Mouse (Mus musculus) neural tube, embryonic 11.5 days (tissue): ENCODE data around the gene Dok4. TPM values are rescaled to one million over a fixed set of nuclear protein-coding genes. Genes with fewer than 3 reads are reported as not detected.
A peak's percentile ranks its signal among the peaks of the same experiment; 100 is the strongest.
"Not testable (repeated sequence)": the region's sequence is repeated elsewhere in the genome, so short reads cannot be mapped to it uniquely, and the experiment has no call there.

Experiments used
- ATAC-seq: fragments of 200-750 bp; cut with Nextera tagmentation; 2 replicates; pipeline ENCODE4 v1.8.0; 2017; ENCODE audit warnings: moderate number of reproducible peaks, mild to moderate bottlenecking, moderate TSS enrichment, moderate library complexity; ENCODE audit not compliant: insufficient read depth, low FRiP score, low TSS enrichment
- DNase-seq: peaks from one replicate; pipeline ENCODE4 v3.0.0-alpha.2; 2015; ENCODE audit warnings: low spot score
- H3K27ac ChIP-seq: fragments of 300-500 bp; sonication (generic); 2 replicates; pipeline ENCODE4 v1.5.1; 2014; ENCODE audit warnings: low read depth, mild to moderate bottlenecking, low read length
- H3K27me3 ChIP-seq: fragments of 300-500 bp; sonication (generic); 2 replicates; pipeline ENCODE4 v1.6.1; 2014; ENCODE audit warnings: mild to moderate bottlenecking, low read length, mixed read lengths; ENCODE audit not compliant: control insufficient read depth, insufficient read depth
- H3K36me3 ChIP-seq: fragments of 300-500 bp; sonication (generic); 2 replicates; pipeline ENCODE4 v1.6.1; 2014; ENCODE audit warnings: mild to moderate bottlenecking, low read length, moderate library complexity, mixed read lengths; ENCODE audit not compliant: control insufficient read depth, insufficient read depth
- H3K4me1 ChIP-seq: fragments of 300-500 bp; sonication (generic); 2 replicates; pipeline ENCODE4 v1.6.1; 2014; ENCODE audit warnings: low read length, mixed read lengths; ENCODE audit not compliant: control insufficient read depth, insufficient read depth
- H3K4me2 ChIP-seq: fragments of 300-500 bp; sonication (generic); 2 replicates; pipeline ENCODE4 v1.6.1; 2014; ENCODE audit warnings: low read depth, mild to moderate bottlenecking, moderate library complexity
- H3K4me3 ChIP-seq: fragments of 300-500 bp; sonication (generic); 2 replicates; pipeline ENCODE4 v1.5.1; 2014; ENCODE audit warnings: low read depth, low read length
- H3K9ac ChIP-seq: fragments of 300-500 bp; sonication (generic); 2 replicates; pipeline ENCODE4 v1.6.1; 2014; ENCODE audit warnings: mild to moderate bottlenecking, low read length
- H3K9me3 ChIP-seq: fragments of 300-500 bp; sonication (generic); 2 replicates; pipeline ENCODE4 v1.6.1; 2016; ENCODE audit warnings: low read length; ENCODE audit not compliant: control insufficient read depth
- WGBS: fragments of 180-500 bp; shearing (Covaris S2); extraction: QIAGEN DNeasy Blood & Tissue Kit; methylation state at CpG from one replicate; pipeline ENCODE4 v1.1.7; 2014; 5-methylcytosine and 5-hydroxymethylcytosine counted together
- polyA plus RNA-seq: library from polyadenylated mRNA; unstranded; fragments of >200 nt; fragmentation: Nextera tagmentation; extraction: Ambion mirVana; gene quantifications from 2 replicates; pipeline ENCODE4 v1.2.1, GENCODE M21; 2014

The Dok4 gene
- polyA plus RNA-seq, 1 experiment from 2014 or later, result 18.5 TPM

GRCm38 (mm10) chr8:94865292-94865691 is 10.8 kb downstream of the Dok4 start:
- no peak overlapping the region for H3K4me3 ChIP-seq
- ATAC-seq (no peak), DNase-seq (no peak)
- 83% methylated on average over 10 of the region's 10 CpGs for WGBS
- no peaks in the 10 kb centered on the region for H3K9me3 ChIP-seq
- no peaks in the 10 kb centered on the region; the same call in 1 of the 2 replicates for H3K4me1 ChIP-seq
- no peaks in the 10 kb centered on the region for H3K27me3 ChIP-seq
- peaks cover 13% of the 10 kb centered on the region for H3K36me3 ChIP-seq
- no peak overlapping the region for H3K27ac ChIP-seq
- no peak overlapping the region for H3K9ac ChIP-seq
- H3K4me2 ChIP-seq, result no peak overlapping the region

GRCm38 (mm10) chr8:94863897-94864673 is 12.0 kb downstream of the Dok4 start:
- no peak overlapping the region for H3K9ac ChIP-seq

GRCm38 (mm10) chr8:94862487-94863220 is 13.5 kb downstream of the Dok4 start:
- Histone ChIP-seq H3K4me3 (no peak overlapping the region), H3K27me3 (no peaks in the 10 kb centered on the region), H3K36me3 (peaks cover 13% of the 10 kb centered on the region), H3K27ac (no peak overlapping the region), H3K9ac (no peak overlapping the region), H3K4me2 (no peak overlapping the region), H3K4me1 (peaks cover 4% of the 10 kb centered on the region; the same call in 1 of the 2 replicates), H3K9me3 (no peaks in the 10 kb centered on the region)
- DNase-seq (no peak), ATAC-seq (no peak)
- WGBS, result 93% methylated on average over 12 of the region's 12 CpGs

More at GRCm38 (mm10) chr8:94863897-94864673, 12.0 kb downstream of the Dok4 start:
- Histone ChIP-seq H3K27me3 (no peaks in the 10 kb centered on the region), H3K4me2 (no peak overlapping the region), H3K9me3 (no peaks in the 10 kb centered on the region), H3K36me3 (peaks cover 13% of the 10 kb centered on the region), H3K27ac (no peak overlapping the region), H3K4me1 (no peaks in the 10 kb centered on the region), H3K4me3 (no peak overlapping the region)
- 77% methylated on average over 10 of the region's 10 CpGs for WGBS
- DNase-seq (no peak), ATAC-seq (no peak)

DNA sequence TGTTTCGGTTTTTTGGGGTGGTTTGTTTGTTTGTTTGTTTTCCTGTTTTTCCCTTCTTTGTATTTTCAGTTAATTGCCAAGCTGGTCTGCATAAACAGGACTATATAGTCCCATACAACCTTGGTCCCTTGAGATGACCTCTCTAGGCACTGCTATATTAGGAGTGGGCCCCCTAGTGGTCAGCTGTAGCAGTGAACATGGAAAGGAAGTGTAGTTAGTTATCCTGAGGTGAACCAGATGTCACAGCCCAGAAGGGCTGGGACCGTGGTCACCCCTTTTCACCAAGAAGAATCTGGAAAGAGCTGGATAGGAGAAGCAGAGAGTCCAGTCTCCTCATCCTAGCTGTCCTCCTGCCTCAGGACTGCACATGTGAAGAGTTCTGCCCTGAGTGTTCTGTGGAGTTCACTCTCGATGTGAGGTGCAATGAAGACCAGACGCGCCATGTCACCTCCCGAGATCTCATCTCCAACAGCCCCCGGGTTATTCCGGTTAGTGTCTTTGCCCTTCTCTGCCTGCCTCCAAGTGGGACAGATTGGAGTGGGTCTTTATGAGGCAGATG is 14.7 kb downstream of the Dok4 start:
- H3K4me1 ChIP-seq, result peaks cover 4% of the 10 kb centered on the region; the same call in 1 of the 2 replicates
- 82% methylated on average over 8 of the region's 8 CpGs for WGBS
- no peaks in the 10 kb centered on the region for H3K27me3 ChIP-seq
- H3K27ac ChIP-seq, result no peak overlapping the region
- peaks cover 13% of the 10 kb centered on the region for H3K36me3 ChIP-seq
- no peak overlapping the region for H3K4me2 ChIP-seq
- ATAC-seq, result no peak
- H3K9me3 ChIP-seq, result no peaks in the 10 kb centered on the region
- H3K9ac ChIP-seq, result no peak overlapping the region
- peak; percentile 53 for DNase-seq
- H3K4me3 ChIP-seq, result no peak overlapping the region

DNA sequence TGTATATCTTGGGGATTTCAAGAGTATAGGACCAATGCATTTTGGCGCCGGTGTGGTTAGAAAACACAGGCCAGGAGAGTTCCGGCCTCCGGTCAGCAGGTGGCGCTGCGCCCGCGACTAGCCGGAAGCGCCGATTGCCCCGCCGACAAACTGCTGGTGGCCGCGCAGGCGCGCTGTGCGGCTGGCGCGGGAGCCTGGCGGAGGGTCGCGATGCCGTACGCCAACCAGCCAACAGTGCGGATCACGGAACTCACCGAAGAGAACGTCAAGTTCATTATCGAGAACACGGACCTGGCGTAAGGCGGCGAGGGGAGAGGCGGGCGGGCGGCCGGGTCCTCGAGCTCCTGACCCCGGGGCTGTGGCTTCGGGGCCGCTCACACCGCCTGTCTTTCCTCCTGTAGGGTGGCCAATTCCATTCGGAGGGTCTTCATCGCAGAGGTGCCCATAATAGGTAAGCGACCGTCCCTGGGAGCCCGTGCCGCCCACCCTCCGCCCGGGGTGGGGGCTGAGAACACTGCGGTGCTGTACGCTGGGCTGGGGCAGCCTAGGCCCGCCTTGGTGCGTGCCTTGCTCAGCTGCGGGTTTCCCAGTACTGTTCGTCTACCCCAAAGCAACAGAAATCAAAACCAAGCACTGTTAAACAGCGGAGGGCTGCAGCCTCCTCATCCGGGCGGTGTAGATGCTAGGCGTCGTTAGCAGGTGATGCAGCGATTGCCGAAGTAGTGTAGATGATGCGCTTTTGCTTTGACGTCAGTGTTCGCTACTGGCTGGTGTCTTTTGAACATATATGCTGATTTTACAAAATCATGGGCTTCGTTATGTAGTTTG is 18.6 kb downstream of the Dok4 start, which contains the start of gene Polr2c:
Gene Polr2c (plus strand): TSS at position 105 of the 828 bp plus-strand sequence.
- 1% methylated on average over 68 of the region's 68 CpGs for WGBS
- Histone ChIP-seq H3K4me2 (peak within 1 kb of the TSS; percentile 82), H3K9me3 (no peaks in the 10 kb centered on the region), H3K9ac (peak within 1 kb of the TSS; percentile 93), H3K4me1 (peaks cover 4% of the 10 kb centered on the region; the same call in 1 of the 2 replicates), H3K4me3 (peak within 1 kb of the TSS; percentile 86), H3K27me3 (no peaks in the 10 kb centered on the region), H3K36me3 (peaks cover 4% of the 10 kb centered on the region), H3K27ac (no peak within 1 kb of the TSS)
- ATAC-seq, result peak; percentile 76
- peak; percentile 94 for DNase-seq

GRCm38 (mm10) chr8:94857011-94857345 is 19.2 kb downstream of the Dok4 start:
- 34% methylated on average over 5 of the region's 5 CpGs for WGBS
- H3K4me2 ChIP-seq, result no peak overlapping the region
- H3K27me3 ChIP-seq, result no peaks in the 10 kb centered on the region
- peak overlapping the region; percentile 93 for H3K9ac ChIP-seq
- ATAC-seq (no peak), DNase-seq (no peak)
- H3K36me3 ChIP-seq, result peaks cover 4% of the 10 kb centered on the region
- H3K4me1 ChIP-seq, result peaks cover 4% of the 10 kb centered on the region; the same call in 1 of the 2 replicates
- no peak overlapping the region for H3K27ac ChIP-seq
- H3K9me3 ChIP-seq, result no peaks in the 10 kb centered on the region
- no peak overlapping the region for H3K4me3 ChIP-seq

- not testable (repeated sequence) for H3K36me3 ChIP-seq, H3K9ac ChIP-seq, H3K4me3 ChIP-seq, DNase-seq, ATAC-seq, H3K4me1 ChIP-seq, H3K27ac ChIP-seq, H3K4me2 ChIP-seq, H3K27me3 ChIP-seq, H3K9me3 ChIP-seq
- 92% methylated on average over 11 of the region's 11 CpGs for WGBS
These were observed 21.4 kb downstream of the Dok4 start for GRCm38 (mm10) chr8:94854761-94855160.

DNA sequence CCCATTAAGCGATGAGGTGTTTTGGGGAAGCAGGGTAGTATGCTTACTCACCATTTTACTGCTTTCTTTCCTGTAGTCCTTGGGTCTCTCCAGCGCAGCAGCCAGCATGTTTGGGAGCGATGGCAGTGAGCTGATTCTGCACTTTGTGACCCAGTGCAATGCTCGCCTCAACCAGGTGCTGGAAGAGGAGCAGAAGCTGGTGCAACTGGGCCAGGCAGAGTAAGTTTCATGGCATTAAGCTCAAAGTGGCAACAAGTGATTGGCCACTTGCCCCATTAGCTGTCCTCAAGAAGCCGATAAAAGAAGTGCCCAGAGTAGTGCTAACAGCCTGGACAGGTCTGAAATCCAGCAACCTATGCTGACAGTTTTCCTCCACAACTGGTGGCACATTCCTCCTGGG is 26.1 kb downstream of the Dok4 start:
- no peaks in the 10 kb centered on the region for H3K9me3 ChIP-seq
- H3K27me3 ChIP-seq, result no peaks in the 10 kb centered on the region
- DNase-seq (no peak), ATAC-seq (no peak)
- no peak overlapping the region for H3K4me3 ChIP-seq
- H3K4me2 ChIP-seq, result no peak overlapping the region
- no peak overlapping the region for H3K27ac ChIP-seq
- 0 out of 2 replicates have a peak, but pooled peaks cover 5% of the 10 kb centered on the region for H3K36me3 ChIP-seq
- no peak overlapping the region for H3K9ac ChIP-seq
- no peaks in the 10 kb centered on the region for H3K4me1 ChIP-seq
- WGBS, result 95% methylated on average over 5 of the region's 5 CpGs
